Mouse (Mus musculus): ENCODE results near the gene Cplx2.

The Cplx2 gene

GRCm38 (mm10) chr13:54371049-54371386 lies at the start of gene Cplx2:
TSS of gene Cplx2 (plus strand) at chr13:54371349.
- DNase-seq (ENCODE audit: low spot score) = no peak

- DNase-seq (ENCODE audit: low spot score) = peak; percentile 62
Measured at GRCm38 (mm10) chr13:54322396-54323306, 48.5 kb upstream of the Cplx2 start.

DNA sequence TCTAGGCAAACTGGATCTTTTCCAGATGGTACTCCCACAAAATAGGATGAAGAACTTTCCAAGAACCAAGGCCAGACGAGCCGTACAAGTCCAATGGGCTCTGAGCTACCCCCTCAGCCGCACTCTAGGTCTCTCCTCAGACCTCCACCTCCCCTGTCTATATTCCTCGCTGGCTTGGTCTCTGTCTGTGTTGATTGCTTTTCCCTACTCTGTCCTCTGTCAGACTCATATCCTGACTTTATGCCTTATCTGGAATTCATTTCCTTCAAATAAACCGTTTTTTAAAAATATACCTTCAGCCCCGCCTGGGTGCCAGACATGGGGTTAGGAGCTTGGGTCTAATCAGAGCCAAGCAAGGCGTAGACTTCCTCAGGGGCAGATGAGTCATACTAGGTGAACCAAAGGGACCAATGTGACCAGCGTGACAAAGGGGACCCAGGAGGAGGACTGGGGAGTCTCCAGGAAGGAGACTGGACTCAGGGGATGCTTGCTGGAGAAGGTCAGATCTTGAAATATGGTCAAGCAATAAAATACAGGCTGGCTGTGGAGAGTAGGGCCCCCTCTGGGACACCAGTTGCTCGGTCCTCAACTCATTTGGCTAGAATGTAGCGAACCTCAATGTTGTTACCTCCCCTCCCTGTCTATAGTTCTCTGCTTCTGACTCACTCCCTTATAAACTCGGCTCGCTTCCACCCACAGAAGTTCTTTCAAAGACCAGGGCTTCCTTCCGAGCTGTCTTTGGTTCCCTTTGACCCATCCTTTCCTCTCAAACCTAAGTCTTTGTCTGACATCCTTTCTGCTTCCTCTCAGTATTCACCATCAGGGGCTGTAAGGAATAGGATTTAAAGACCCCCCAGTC lies 47.6 kb upstream of the Cplx2 start:
- no peak for DNase-seq (ENCODE audit: low spot score)

GRCm38 (mm10) chr13:54324178-54324577 lies 47.0 kb upstream of the Cplx2 start:
- DNase-seq (ENCODE audit: low spot score) = no peak

- no peak for DNase-seq (ENCODE audit: low spot score)
Measured at GRCm38 (mm10) chr13:54325814-54326213, 45.3 kb upstream of the Cplx2 start.

GRCm38 (mm10) chr13:54326686-54327447 lies 44.3 kb upstream of the Cplx2 start:
- DNase-seq (ENCODE audit: low spot score) = no peak

GRCm38 (mm10) chr13:54328029-54328428 lies 43.1 kb upstream of the Cplx2 start:
- no peak for DNase-seq (ENCODE audit: low spot score)

- no peak for DNase-seq (ENCODE audit: low spot score)
Measured at GRCm38 (mm10) chr13:54328954-54329490, 42.1 kb upstream of the Cplx2 start.

DNA sequence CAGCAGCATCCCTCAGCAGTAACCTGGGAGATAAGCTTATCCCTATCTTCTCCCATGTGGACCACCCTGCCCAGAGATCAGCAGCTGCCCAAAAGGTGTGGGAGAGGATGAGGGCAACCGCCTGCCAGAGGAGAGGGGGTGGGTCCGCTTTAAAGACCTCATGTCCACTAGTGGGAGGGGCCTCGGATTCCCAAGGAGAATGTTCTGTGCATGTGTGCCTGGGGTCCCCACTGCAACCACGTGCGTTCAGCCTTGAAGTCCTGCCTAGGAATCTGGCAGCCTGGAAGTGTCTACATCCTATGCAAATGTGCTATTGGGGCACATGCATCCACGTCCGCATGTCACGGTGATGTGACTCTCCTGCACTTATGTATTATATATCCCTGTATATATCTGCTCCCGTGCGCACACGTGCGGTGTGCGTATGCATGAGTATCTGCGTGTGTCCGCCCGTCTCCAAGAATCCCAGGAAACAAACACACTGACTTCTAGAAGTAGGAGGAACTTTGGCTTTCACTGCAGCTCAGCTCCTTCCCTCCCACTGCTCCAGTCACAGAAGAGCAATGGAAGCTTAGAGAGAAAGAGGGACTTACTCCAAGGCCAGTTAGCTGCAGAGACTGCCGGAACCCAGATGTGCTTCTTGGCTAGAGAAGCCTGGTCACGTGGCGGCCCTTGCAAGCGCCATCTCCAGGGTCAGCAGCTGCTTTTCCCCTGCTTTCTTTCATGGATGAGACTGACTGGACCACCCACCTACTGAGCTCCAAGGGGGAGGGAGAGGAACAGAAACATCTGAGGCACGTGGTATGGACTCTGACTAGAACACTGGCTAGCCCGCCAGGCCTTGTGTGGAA lies 39.1 kb upstream of the Cplx2 start:
- DNase-seq (ENCODE audit: low spot score) = peak; percentile 72

DNA sequence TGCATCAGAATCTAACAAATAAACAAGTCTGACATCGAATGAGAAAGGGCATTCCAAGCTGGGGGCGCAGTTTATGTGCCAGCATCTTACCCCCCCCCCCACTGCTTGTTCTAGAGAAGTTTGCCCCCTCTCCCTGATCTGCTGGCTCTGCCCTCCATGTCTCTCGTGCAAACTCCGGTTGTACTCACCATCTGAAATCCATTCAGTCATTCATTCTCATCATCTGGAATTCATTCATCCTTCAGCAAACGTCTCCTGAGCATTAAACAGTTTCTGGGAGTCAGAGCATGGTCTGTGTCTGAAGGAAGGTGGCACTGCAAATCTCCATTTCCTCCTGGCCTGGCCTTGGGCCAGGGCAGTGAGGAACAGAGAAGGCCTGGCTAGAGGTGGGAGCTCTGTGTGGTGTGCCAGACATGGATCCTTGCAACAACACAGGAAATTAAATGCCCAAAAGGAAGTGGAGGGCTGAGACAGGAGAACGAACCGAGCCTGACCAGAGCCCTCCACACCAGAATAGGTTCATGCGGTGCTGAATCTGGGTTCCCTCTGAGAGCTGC lies 38.1 kb upstream of the Cplx2 start:
- no peak for DNase-seq (ENCODE audit: low spot score)

DNA sequence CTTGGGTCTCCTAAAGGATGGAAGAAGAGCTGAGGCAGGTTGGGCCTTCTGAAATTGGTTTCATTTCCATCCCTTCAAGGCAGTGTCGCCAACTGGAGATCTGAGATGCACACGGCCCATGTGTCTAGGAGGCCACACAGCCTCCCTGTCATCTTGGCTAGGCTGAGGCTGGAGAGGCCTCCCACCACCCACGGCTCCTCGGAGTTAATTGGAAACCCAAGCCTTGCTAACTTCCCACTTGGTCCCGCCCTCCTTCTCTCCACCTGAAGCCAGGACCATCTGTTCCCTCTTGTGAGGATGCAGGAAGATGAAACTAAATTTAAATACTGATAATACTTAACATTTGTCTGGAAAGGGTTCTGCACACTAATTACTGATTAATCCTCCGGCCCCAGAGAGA lies 34.1 kb upstream of the Cplx2 start:
- DNase-seq (ENCODE audit: low spot score) = no peak

DNA sequence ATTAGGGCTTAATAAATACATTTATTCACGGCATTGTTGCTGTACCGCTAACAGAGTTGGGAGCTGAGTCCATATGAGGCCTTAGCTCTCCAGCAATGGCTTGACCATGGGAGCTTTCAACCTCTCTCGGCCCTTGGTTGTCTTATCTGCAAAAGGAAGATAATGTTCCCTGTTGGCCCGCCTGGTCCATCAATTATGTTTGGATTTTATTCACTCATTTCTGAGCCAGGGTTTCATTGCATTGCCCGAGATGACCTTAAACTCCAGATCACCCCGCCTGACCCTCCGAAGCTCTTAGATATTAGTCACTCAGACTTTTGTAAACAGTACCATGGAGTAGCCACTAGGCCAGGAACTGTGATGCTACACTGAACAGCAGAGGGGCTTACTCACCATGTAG lies 33.6 kb upstream of the Cplx2 start:
- no peak for DNase-seq (ENCODE audit: low spot score)

DNA sequence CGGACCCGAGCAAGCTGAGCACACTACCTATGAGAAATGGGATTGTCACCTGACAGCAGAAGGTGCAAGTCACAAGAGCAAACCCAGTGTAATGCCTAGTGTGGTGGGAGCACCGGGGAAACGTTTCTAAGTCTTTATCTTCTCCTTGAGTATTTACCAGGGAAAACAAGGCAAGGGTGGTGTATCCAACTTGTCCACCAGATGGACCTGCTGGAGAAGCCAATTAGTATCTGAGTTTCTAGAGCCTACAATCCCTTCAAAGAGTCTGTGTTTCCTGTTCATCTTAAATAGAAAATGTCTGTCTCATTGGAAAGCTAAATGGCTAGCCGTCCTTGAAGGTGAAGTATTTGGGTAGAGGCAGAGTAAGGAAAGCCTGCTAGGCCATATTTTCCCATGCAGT lies 32.3 kb upstream of the Cplx2 start:
- DNase-seq (ENCODE audit: low spot score) = no peak

DNA sequence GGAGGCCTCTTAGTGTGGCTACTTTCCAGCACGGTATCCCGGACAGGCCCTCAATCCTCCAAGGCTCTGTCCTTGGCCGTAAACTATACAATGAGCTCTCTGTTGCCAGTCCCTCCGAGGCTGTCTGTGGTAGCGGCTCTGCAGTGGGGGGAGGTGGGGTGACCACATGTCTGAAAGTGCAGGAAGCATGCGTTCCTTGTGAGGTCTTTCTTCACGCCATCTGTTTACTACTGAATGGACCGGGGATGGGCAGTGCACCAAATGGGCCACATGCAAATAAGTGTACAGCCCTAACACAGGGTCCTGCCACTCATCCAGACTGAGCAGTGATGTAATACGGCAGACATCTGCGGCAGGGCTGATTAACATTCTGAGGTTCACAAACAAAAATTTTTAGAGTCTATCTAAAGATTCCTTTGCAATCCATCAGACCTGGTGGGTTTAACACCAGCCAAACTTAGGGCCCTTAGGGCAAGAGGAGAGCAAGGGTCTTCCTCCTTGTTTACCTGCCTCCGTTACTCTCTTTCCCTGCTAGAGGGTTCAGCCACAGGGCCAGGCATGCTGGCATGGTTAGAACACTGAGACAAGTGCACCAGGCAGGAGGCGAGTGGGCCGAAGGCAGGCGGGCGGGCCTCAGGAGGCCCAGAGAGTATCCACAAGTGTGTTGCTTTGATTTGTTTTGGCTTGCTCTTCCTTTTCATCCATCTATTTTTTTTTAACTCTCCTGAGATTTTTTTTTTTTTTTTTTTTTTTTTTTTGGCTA lies 25.1 kb upstream of the Cplx2 start:
- DNase-seq (ENCODE audit: low spot score) = no peak

DNA sequence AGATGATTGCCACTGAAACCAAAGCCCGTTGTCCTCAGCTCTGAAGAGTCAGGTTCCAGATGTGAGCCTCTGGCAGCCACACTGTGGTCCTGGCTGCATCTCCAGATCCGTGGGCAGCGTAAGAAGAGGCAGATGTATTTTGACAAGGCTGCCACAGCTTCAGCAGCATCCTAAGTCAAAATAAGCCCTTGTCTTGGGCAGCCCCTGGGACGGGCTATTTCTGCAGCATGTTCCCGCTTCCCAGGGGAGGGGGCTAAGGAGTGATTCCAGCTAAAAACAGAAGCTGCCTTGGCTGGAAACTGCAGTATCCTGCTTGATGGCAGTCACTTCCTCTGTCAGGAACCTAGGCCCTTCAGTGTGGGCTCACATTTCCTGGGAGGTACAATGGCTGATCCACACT lies 23.1 kb upstream of the Cplx2 start:
- no peak for DNase-seq (ENCODE audit: low spot score)

- no peak for DNase-seq (ENCODE audit: low spot score)
Measured at GRCm38 (mm10) chr13:54349126-54349759, 21.9 kb upstream of the Cplx2 start.

GRCm38 (mm10) chr13:54357420-54357819 lies 13.7 kb upstream of the Cplx2 start:
- DNase-seq (ENCODE audit: low spot score) = peak; percentile 33

DNA sequence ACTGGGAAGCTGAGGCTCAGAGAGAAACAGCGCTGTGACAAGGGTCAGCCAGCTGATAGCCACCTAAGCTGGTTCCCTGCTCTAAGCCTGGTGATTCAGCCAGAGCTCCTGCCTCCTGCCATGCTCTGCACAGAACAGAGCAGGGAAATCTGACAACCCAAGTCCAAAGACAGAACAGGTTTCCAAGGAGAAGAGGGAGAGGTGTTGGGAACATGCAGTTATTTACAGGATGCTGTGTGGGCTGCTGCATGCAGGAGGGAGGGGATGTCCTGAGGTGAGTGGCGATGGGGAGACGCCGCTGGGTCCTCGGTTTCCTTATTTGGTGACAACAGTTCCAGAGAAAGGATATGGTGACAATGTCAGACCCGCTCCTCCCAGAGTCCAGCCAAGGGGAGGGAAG lies 12.0 kb upstream of the Cplx2 start:
- DNase-seq (ENCODE audit: low spot score) = no peak

GRCm38 (mm10) chr13:54364686-54365085 lies 6.5 kb upstream of the Cplx2 start:
- no peak for DNase-seq (ENCODE audit: low spot score)

- no peak for DNase-seq (ENCODE audit: low spot score)
Measured at GRCm38 (mm10) chr13:54367758-54368157, 3.4 kb upstream of the Cplx2 start.

Data from urinary bladder, postnatal 14 days (tissue).